Mouse (Mus musculus): Measurements from ENCODE around the gene Caln1. TPM values are rescaled to one million over a fixed set of nuclear protein-coding genes. Genes with fewer than 3 reads are reported as not detected.

Caln1 gene
- polyA plus RNA-seq, 1 experiment from 2014 or later, result not detected

DNA sequence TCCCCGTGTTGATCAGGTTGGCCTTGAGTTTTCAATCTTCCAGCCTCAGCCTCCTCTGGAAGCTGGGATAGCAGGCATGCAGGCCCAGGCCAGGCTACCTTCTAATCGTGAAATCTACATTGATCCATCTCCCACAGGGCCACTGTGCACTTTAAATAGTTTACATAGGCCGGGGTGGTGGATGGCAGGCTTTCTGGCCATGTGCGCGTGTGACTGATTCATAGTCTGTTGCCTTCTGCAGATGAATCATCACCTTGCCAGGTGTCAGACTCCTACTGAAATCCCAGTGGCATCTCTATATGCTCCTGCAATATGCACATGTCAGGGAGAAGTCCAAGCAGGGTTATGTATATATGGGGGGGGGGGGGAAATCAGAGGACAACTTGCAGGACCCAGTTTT is 428.5 kb downstream of the Caln1 start:
- H3K9me3 ChIP-seq (ENCODE audit: control insufficient read depth, low read length), result no peaks in the 10 kb centered on the region
- no peaks in the 10 kb centered on the region for H3K27me3 ChIP-seq (replicated peaks; ENCODE audit: control insufficient read depth, insufficient read depth, low read length)
- no peak overlapping the region for H3K27ac ChIP-seq (ENCODE audit: low read depth)
- H3K4me1 ChIP-seq (replicated peaks; ENCODE audit: control insufficient read depth, insufficient read depth, low read length), result no peaks in the 10 kb centered on the region
- 75% methylated on average over 5 of the region's 5 CpGs for WGBS
- H3K4me2 ChIP-seq (ENCODE audit: low read length), result no peak overlapping the region
- DNase-seq (ENCODE audit: low spot score) (no peak), ATAC-seq (replicated peaks; ENCODE audit: low FRiP score, low TSS enrichment, low read depth) (no peak)
- no peak overlapping the region for H3K9ac ChIP-seq (ENCODE audit: low read length)
- no peak overlapping the region for H3K4me3 ChIP-seq (ENCODE audit: low read depth, low read length)
- H3K36me3 ChIP-seq (ENCODE audit: control insufficient read depth, insufficient read depth, low read length), result no peaks in the 10 kb centered on the region

DNA sequence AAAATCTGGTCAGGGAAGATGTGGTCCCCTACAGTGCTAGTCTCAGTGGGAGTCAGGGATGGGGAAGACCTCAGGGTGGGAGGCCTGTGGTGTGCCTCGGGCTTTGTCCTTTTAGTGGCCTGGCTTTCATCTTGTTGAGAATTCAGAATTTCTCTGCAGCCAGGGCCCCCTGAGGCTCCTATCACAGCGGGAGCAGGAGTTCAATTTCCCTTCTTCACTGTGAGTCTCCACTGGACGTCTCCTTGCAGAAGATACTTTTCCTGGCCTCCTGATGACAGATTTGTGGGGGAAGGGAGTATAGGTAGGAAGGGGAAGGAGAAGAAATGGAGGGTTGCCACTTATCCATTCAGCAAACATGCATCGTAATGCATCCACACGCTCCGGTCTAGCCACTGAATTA is 441.1 kb downstream of the Caln1 start:
- Histone ChIP-seq H3K36me3 (ENCODE audit: control insufficient read depth, insufficient read depth, low read length) (no peaks in the 10 kb centered on the region), H3K4me3 (ENCODE audit: low read depth, low read length) (no peak overlapping the region), H3K4me1 (replicated peaks; ENCODE audit: control insufficient read depth, insufficient read depth, low read length) (no peaks in the 10 kb centered on the region), H3K27me3 (replicated peaks; ENCODE audit: control insufficient read depth, insufficient read depth, low read length) (no peaks in the 10 kb centered on the region), H3K9ac (ENCODE audit: low read length) (no peak overlapping the region), H3K9me3 (ENCODE audit: control insufficient read depth, low read length) (0 out of 2 replicates have a peak, but pooled peaks cover 5% of the 10 kb centered on the region), H3K4me2 (ENCODE audit: low read length) (no peak overlapping the region), H3K27ac (ENCODE audit: low read depth) (no peak overlapping the region)
- ATAC-seq (replicated peaks; ENCODE audit: low FRiP score, low TSS enrichment, low read depth), result no peak
- WGBS, result 27% methylated on average over 6 of the region's 6 CpGs
- no peak for DNase-seq (ENCODE audit: low spot score)

DNA sequence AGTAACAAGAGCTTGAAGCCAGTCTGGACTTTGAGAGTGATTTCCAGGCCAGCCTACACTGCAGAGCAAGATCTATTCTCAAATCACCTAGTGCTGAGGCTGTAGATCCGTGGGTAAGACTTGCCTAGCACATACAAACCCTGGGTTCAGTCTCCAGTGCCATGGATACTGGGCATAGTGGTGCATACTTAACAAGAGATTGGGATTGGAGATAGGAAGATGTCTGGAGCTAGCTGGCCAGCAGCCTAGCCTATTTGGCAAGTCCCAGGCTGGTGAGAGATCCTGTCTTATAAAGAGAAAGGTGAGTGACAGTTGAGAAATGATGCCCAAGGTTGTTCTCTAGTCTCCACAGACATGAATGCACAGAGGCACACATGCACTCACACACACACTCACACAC is 441.6 kb downstream of the Caln1 start:
- Histone ChIP-seq H3K9me3 (ENCODE audit: control insufficient read depth, low read length) (0 out of 2 replicates have a peak, but pooled peaks cover 5% of the 10 kb centered on the region), H3K9ac (ENCODE audit: low read length) (no peak overlapping the region), H3K4me1 (replicated peaks; ENCODE audit: control insufficient read depth, insufficient read depth, low read length) (no peaks in the 10 kb centered on the region), H3K27me3 (replicated peaks; ENCODE audit: control insufficient read depth, insufficient read depth, low read length) (no peaks in the 10 kb centered on the region), H3K36me3 (ENCODE audit: control insufficient read depth, insufficient read depth, low read length) (no peaks in the 10 kb centered on the region), H3K4me2 (ENCODE audit: low read length) (no peak overlapping the region), H3K27ac (ENCODE audit: low read depth) (no peak overlapping the region), H3K4me3 (ENCODE audit: low read depth, low read length) (no peak overlapping the region)
- DNase-seq (ENCODE audit: low spot score) (no peak), ATAC-seq (replicated peaks; ENCODE audit: low FRiP score, low TSS enrichment, low read depth) (no peak)
- WGBS, result 38% methylated on average over 1 of the region's 1 CpGs

DNA sequence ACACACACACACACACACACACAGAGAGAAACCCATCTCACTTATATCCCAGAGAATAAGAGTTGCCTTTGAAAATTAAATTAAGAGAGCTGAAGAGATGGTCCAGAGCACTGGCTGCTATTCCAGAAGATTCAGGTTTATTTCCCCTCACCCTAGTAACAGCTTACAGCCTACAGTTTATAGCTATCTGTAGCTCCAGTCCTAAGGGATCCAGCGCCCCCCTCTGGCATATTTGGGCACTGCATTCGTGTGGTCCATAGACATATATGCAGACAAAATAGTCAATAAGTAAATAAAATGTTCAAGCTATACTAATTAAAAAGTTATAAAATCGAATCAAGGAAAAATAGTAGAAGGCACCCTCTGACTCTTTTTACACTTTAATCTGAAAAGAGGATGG is 442.0 kb downstream of the Caln1 start:
- DNase-seq (ENCODE audit: low spot score) (peak; percentile 68), ATAC-seq (replicated peaks; ENCODE audit: low FRiP score, low TSS enrichment, low read depth) (no peak)
- Histone ChIP-seq H3K4me2 (ENCODE audit: low read length) (no peak overlapping the region), H3K27ac (ENCODE audit: low read depth) (no peak overlapping the region), H3K9ac (ENCODE audit: low read length) (no peak overlapping the region), H3K4me1 (replicated peaks; ENCODE audit: control insufficient read depth, insufficient read depth, low read length) (no peaks in the 10 kb centered on the region), H3K9me3 (ENCODE audit: control insufficient read depth, low read length) (0 out of 2 replicates have a peak, but pooled peaks cover 5% of the 10 kb centered on the region), H3K4me3 (ENCODE audit: low read depth, low read length) (no peak overlapping the region), H3K27me3 (replicated peaks; ENCODE audit: control insufficient read depth, insufficient read depth, low read length) (no peaks in the 10 kb centered on the region), H3K36me3 (ENCODE audit: control insufficient read depth, insufficient read depth, low read length) (no peaks in the 10 kb centered on the region)
- 25% methylated on average over 3 of the region's 3 CpGs for WGBS

GRCm38 (mm10) chr5:130811966-130812365 is 442.7 kb downstream of the Caln1 start:
- Histone ChIP-seq H3K4me1 (replicated peaks; ENCODE audit: control insufficient read depth, insufficient read depth, low read length) (no peaks in the 10 kb centered on the region), H3K36me3 (ENCODE audit: control insufficient read depth, insufficient read depth, low read length) (no peaks in the 10 kb centered on the region), H3K27me3 (replicated peaks; ENCODE audit: control insufficient read depth, insufficient read depth, low read length) (no peaks in the 10 kb centered on the region), H3K27ac (ENCODE audit: low read depth) (no peak overlapping the region), H3K4me2 (ENCODE audit: low read length) (no peak overlapping the region), H3K9me3 (ENCODE audit: control insufficient read depth, low read length) (0 out of 2 replicates have a peak, but pooled peaks cover 3% of the 10 kb centered on the region), H3K9ac (ENCODE audit: low read length) (no peak overlapping the region), H3K4me3 (ENCODE audit: low read depth, low read length) (no peak overlapping the region)
- WGBS, result 87% methylated on average over 3 of the region's 3 CpGs
- DNase-seq (ENCODE audit: low spot score) (no peak), ATAC-seq (replicated peaks; ENCODE audit: low FRiP score, low TSS enrichment, low read depth) (no peak)

DNA sequence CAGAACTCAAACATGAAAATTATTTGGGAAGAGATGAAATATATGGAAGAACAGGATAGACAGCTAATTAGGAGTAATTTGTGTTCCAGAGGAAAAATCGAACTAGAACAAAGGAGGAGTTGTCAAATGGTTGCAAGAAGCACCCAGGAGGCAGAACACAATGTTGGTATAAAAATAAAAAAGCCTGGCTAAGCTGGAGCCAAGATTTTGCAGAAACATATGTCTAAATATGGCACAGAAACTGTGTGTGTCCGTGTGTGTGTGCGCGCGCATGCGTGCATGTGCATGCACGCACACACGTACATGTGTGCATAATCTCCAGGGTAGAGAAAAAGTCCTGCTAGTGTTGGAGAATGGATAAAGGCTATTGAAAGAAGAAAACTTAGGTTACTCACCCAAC is 443.3 kb downstream of the Caln1 start:
- H3K9me3 ChIP-seq (ENCODE audit: control insufficient read depth, low read length), result 0 out of 2 replicates have a peak, but pooled peaks cover 3% of the 10 kb centered on the region
- no peak overlapping the region for H3K27ac ChIP-seq (ENCODE audit: low read depth)
- ATAC-seq (replicated peaks; ENCODE audit: low FRiP score, low TSS enrichment, low read depth) (no peak), DNase-seq (ENCODE audit: low spot score) (no peak)
- no peaks in the 10 kb centered on the region for H3K36me3 ChIP-seq (ENCODE audit: control insufficient read depth, insufficient read depth, low read length)
- H3K4me1 ChIP-seq (replicated peaks; ENCODE audit: control insufficient read depth, insufficient read depth, low read length), result no peaks in the 10 kb centered on the region
- no peaks in the 10 kb centered on the region for H3K27me3 ChIP-seq (replicated peaks; ENCODE audit: control insufficient read depth, insufficient read depth, low read length)
- no peak overlapping the region for H3K4me3 ChIP-seq (ENCODE audit: low read depth, low read length)
- H3K9ac ChIP-seq (ENCODE audit: low read length), result no peak overlapping the region
- H3K4me2 ChIP-seq (ENCODE audit: low read length), result no peak overlapping the region
- 96% methylated on average over 8 of the region's 8 CpGs for WGBS

GRCm38 (mm10) chr5:130813089-130813488 is 443.8 kb downstream of the Caln1 start:
- 88% methylated on average over 9 of the region's 9 CpGs for WGBS
- Histone ChIP-seq H3K36me3 (ENCODE audit: control insufficient read depth, insufficient read depth, low read length) (no peaks in the 10 kb centered on the region), H3K4me3 (ENCODE audit: low read depth, low read length) (no peak overlapping the region), H3K4me1 (replicated peaks; ENCODE audit: control insufficient read depth, insufficient read depth, low read length) (no peaks in the 10 kb centered on the region), H3K27ac (ENCODE audit: low read depth) (no peak overlapping the region), H3K27me3 (replicated peaks; ENCODE audit: control insufficient read depth, insufficient read depth, low read length) (no peaks in the 10 kb centered on the region), H3K4me2 (ENCODE audit: low read length) (no peak overlapping the region), H3K9ac (ENCODE audit: low read length) (no peak overlapping the region), H3K9me3 (ENCODE audit: control insufficient read depth, low read length) (0 out of 2 replicates have a peak, but pooled peaks cover 3% of the 10 kb centered on the region)
- ATAC-seq (replicated peaks; ENCODE audit: low FRiP score, low TSS enrichment, low read depth) (no peak), DNase-seq (ENCODE audit: low spot score) (no peak)

GRCm38 (mm10) chr5:130815352-130815751 is 446.1 kb downstream of the Caln1 start:
- Histone ChIP-seq H3K27me3 (replicated peaks; ENCODE audit: control insufficient read depth, insufficient read depth, low read length) (no peaks in the 10 kb centered on the region), H3K4me3 (ENCODE audit: low read depth, low read length) (no peak overlapping the region), H3K9me3 (ENCODE audit: control insufficient read depth, low read length) (no peaks in the 10 kb centered on the region), H3K27ac (ENCODE audit: low read depth) (no peak overlapping the region), H3K4me2 (ENCODE audit: low read length) (no peak overlapping the region), H3K36me3 (ENCODE audit: control insufficient read depth, insufficient read depth, low read length) (no peaks in the 10 kb centered on the region), H3K9ac (ENCODE audit: low read length) (no peak overlapping the region), H3K4me1 (replicated peaks; ENCODE audit: control insufficient read depth, insufficient read depth, low read length) (no peaks in the 10 kb centered on the region)
- WGBS, result 79% methylated on average over 5 of the region's 5 CpGs
- DNase-seq (ENCODE audit: low spot score) (no peak), ATAC-seq (replicated peaks; ENCODE audit: low FRiP score, low TSS enrichment, low read depth) (no peak)

DNA sequence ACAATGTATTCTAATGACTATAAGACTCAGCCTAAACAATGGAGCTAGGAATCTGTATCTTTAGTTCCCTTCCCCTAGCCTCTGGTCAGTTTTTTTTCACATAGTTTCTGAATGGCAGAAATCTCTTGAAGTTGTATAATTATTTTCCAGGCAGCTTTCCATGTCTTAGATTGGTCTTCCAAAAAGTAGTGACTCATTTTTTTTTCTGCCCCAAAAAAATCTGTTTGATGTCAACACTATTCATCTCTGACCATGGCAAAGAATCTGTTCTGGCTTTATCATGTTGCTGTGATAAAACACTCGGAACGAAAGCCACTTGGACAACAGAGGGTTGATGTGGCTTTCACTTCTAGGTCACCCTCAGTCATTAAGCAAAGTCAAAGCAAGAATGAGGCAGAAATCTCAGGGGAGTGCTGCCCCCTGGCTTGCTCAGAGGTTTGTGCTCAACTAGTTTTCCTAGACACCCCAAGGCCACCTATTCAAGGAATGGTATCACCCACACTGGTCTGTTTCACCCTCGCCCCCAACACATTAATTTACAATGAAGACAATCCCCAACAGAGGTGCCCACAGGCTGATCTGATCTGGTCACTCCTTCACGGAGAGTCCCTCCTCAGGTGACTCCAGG is 450.9 kb downstream of the Caln1 start:
- WGBS, result 74% methylated on average over 4 of the region's 4 CpGs
- Histone ChIP-seq H3K9ac (ENCODE audit: low read length) (no peak overlapping the region), H3K27ac (ENCODE audit: low read depth) (no peak overlapping the region), H3K4me2 (ENCODE audit: low read length) (no peak overlapping the region), H3K9me3 (ENCODE audit: control insufficient read depth, low read length) (no peaks in the 10 kb centered on the region), H3K4me1 (replicated peaks; ENCODE audit: control insufficient read depth, insufficient read depth, low read length) (no peaks in the 10 kb centered on the region), H3K27me3 (replicated peaks; ENCODE audit: control insufficient read depth, insufficient read depth, low read length) (no peaks in the 10 kb centered on the region), H3K4me3 (ENCODE audit: low read depth, low read length) (no peak overlapping the region), H3K36me3 (ENCODE audit: control insufficient read depth, insufficient read depth, low read length) (no peaks in the 10 kb centered on the region)
- DNase-seq (ENCODE audit: low spot score) (no peak), ATAC-seq (replicated peaks; ENCODE audit: low FRiP score, low TSS enrichment, low read depth) (no peak)
